Mouse (Mus musculus): ENCODE data around the gene Osbpl9.

DNA sequence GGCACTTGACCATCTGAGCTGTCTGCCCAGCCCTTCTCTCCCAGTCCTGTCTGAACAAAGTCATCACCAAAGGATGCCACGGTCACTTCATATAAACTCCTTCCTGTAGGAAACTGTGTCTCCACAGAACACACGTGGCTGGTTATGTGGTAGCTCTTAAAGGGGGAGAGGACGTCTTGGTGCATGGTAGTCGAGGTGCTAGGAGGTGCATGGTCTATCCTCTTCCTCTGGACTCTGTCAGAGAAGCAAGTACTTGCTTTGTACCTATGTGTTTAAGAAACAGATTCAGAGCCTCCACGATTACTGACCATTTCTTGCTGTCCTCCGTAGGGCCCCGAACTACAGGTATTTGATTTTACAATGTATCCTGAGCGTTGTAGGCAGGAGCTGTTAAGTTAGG is 144.4 kb downstream of the Osbpl9 start:
- TF ChIP-seq GATA1 (IDR thresholded peaks at IDR 0.05; ENCODE audit: borderline replicate concordance, low read length) (no peak), FLI1 (IDR thresholded peaks at IDR 0.05; ENCODE audit: low read length) (no peak)

Data from megakaryocyte, embryonic 14.5 days (primary cell).